Mouse (Mus musculus): ENCODE measurements around the gene Amigo1. TPM values are rescaled to one million over a fixed set of nuclear protein-coding genes. Genes with fewer than 3 reads are reported as not detected.

Gene Amigo1
- polyA plus RNA-seq, 1 experiment from 2014 or later: 3.2 TPM

Other genes with a start within 250 kb of the Amigo1 start
- 10.4 TPM in 2 replicates for gene Gstm6, start 242.6 kb upstream of the Amigo1 start, polyA plus RNA-seq (2015; fragmentation: Nextera tagmentation; extraction: Ambion mirVana)
- gene Gstm3, start 217.1 kb upstream of the Amigo1 start, polyA plus RNA-seq (2015; fragmentation: Nextera tagmentation; extraction: Ambion mirVana): 0.30 TPM in 1 of 2 replicates, not detected in the other
- gene Gstm2, start 199.9 kb upstream of the Amigo1 start, polyA plus RNA-seq (2015; fragmentation: Nextera tagmentation; extraction: Ambion mirVana): 71.9 and 82.1 TPM in 2 replicates
- gene Gstm1, start 168.4 kb upstream of the Amigo1 start, polyA plus RNA-seq (2015; fragmentation: Nextera tagmentation; extraction: Ambion mirVana): 72.1 and 88.3 TPM in 2 replicates
- 12.9 and 16.0 TPM in 2 replicates for gene Gstm4, start 141.4 kb upstream of the Amigo1 start, polyA plus RNA-seq (2015; fragmentation: Nextera tagmentation; extraction: Ambion mirVana)
- 22.5 and 31.4 TPM in 2 replicates for gene Ampd2, start 99.7 kb upstream of the Amigo1 start, polyA plus RNA-seq (2015; fragmentation: Nextera tagmentation; extraction: Ambion mirVana)
- gene Gnat2, start 93.5 kb upstream of the Amigo1 start, polyA plus RNA-seq (2015; fragmentation: Nextera tagmentation; extraction: Ambion mirVana): 0.74 and 1.1 TPM in 2 replicates
- 65.9 and 80.3 TPM in 2 replicates for gene Gnai3, start 40.2 kb upstream of the Amigo1 start, polyA plus RNA-seq (2015; fragmentation: Nextera tagmentation; extraction: Ambion mirVana)
- 0.05 and 0.16 TPM in 2 replicates for gene Gpr61, start 31.5 kb upstream of the Amigo1 start, polyA plus RNA-seq (2015; fragmentation: Nextera tagmentation; extraction: Ambion mirVana)
- gene Cyb561d1, start 14.9 kb downstream of the Amigo1 start, polyA plus RNA-seq (2015; fragmentation: Nextera tagmentation; extraction: Ambion mirVana): 2.7 and 3.8 TPM in 2 replicates
- gene Atxn7l2, start 24.6 kb downstream of the Amigo1 start, polyA plus RNA-seq (2015; fragmentation: Nextera tagmentation; extraction: Ambion mirVana): 5.8 and 9.0 TPM in 2 replicates
- gene Sypl2, start 40.3 kb downstream of the Amigo1 start, polyA plus RNA-seq (2015; fragmentation: Nextera tagmentation; extraction: Ambion mirVana): 2.0 and 2.2 TPM in 2 replicates
- gene Psma5, start 70.6 kb downstream of the Amigo1 start, polyA plus RNA-seq (2015; fragmentation: Nextera tagmentation; extraction: Ambion mirVana): 174 and 197 TPM in 2 replicates
- gene Sort1, start 97.7 kb downstream of the Amigo1 start, polyA plus RNA-seq (2015; fragmentation: Nextera tagmentation; extraction: Ambion mirVana): 10.2 and 13.9 TPM in 2 replicates
- gene Mybphl, start 178.6 kb downstream of the Amigo1 start, polyA plus RNA-seq (2015; fragmentation: Nextera tagmentation; extraction: Ambion mirVana): 41.5 and 48.0 TPM in 2 replicates
- 17.1 and 23.1 TPM in 2 replicates for gene Psrc1, start 197.5 kb downstream of the Amigo1 start, polyA plus RNA-seq (2015; fragmentation: Nextera tagmentation; extraction: Ambion mirVana)
- 2.4 and 3.6 TPM in 2 replicates for gene Celsr2, start 229.2 kb downstream of the Amigo1 start, polyA plus RNA-seq (2015; fragmentation: Nextera tagmentation; extraction: Ambion mirVana)

Data from heart, embryonic 15.5 days (tissue).